Mouse (Mus musculus) midbrain, postnatal 0 days (tissue): ENCODE results near the gene Ankrd55. TPM values are rescaled to one million over a fixed set of nuclear protein-coding genes. Genes with fewer than 3 reads are reported as not detected.

Experiments used
- ATAC-seq: fragments of 200-750 bp; cut with Nextera tagmentation; 2 replicates; pipeline ENCODE4 v1.8.0; 2017; ENCODE audit warnings: moderate number of reproducible peaks, mild to moderate bottlenecking, moderate TSS enrichment, moderate library complexity; ENCODE audit not compliant: low FRiP score
- DNase-seq: peaks from one replicate; pipeline ENCODE4 v3.0.0-alpha.2; 2015; ENCODE audit warnings: low spot score
- H3K27ac ChIP-seq: fragments of 300-500 bp; sonication (generic); 2 replicates; pipeline ENCODE4 v1.5.1; 2014; ENCODE audit warnings: low read depth, mild to moderate bottlenecking, low read length, mixed read lengths
- H3K27me3 ChIP-seq: fragments of 300-500 bp; sonication (generic); 2 replicates; pipeline ENCODE4 v1.6.1; 2014; ENCODE audit warnings: low read length, control low read depth, mixed read lengths; ENCODE audit not compliant: insufficient read depth
- H3K36me3 ChIP-seq: fragments of 300-500 bp; sonication (generic); 2 replicates; pipeline ENCODE4 v1.6.1; 2014; ENCODE audit warnings: low read length, control low read depth, mixed read lengths; ENCODE audit not compliant: insufficient read depth
- H3K4me1 ChIP-seq: fragments of 300-500 bp; sonication (generic); 2 replicates; pipeline ENCODE4 v1.6.1; 2014; ENCODE audit warnings: mild to moderate bottlenecking, control low read depth, antibody characterized with exemption, low read length, mixed read lengths; ENCODE audit not compliant: insufficient read depth
- H3K4me2 ChIP-seq: fragments of 300-500 bp; sonication (generic); 2 replicates; pipeline ENCODE4 v1.6.1; 2014; ENCODE audit warnings: low read depth, mild to moderate bottlenecking, low read length, mixed read lengths; ENCODE audit not compliant: poor library complexity, severe bottlenecking
- H3K4me3 ChIP-seq: fragments of 300-500 bp; sonication (generic); 2 replicates; pipeline ENCODE4 v1.5.1; 2014; ENCODE audit warnings: low read depth, mild to moderate bottlenecking, low read length, moderate library complexity
- H3K9ac ChIP-seq: fragments of 300-500 bp; sonication (generic); replicated peaks from 2 replicates; pipeline ENCODE4 v1.6.1; 2014; ENCODE audit warnings: mild to moderate bottlenecking, low read length, moderate library complexity, mixed read lengths; ENCODE audit not compliant: poor library complexity, severe bottlenecking
- H3K9me3 ChIP-seq: fragments of 300-500 bp; sonication (generic); 2 replicates; pipeline ENCODE4 v1.6.1; 2016; ENCODE audit warnings: low read length, control low read depth
- CTCF ChIP-seq: IDR thresholded peaks from 2 replicates; pipeline ENCODE4 v1.5.1; 2016; ENCODE audit warnings: antibody characterized with exemption, mild to moderate bottlenecking
- WGBS: fragments of 180-500 bp; shearing (Covaris S2); extraction: QIAGEN DNeasy Blood & Tissue Kit; methylation state at CpG from one replicate; pipeline ENCODE4 v1.1.7; 2014; 5-methylcytosine and 5-hydroxymethylcytosine counted together
- polyA plus RNA-seq: library from polyadenylated mRNA; unstranded; fragments of >200 nt; fragmentation: Nextera tagmentation; extraction: Ambion mirVana; gene quantifications from 2 replicates; pipeline ENCODE4 v1.2.1, GENCODE M21; 2015
- total RNA-seq: library from RNA; depleted of rRNA; stranded (reverse); fragments of >200 nt; gene quantifications from 2 replicates; pipeline ENCODE4 v1.2.3, GENCODE M21; 2014

The Ankrd55 gene
- total and polyA plus RNA-seq, 2 experiments from 2014 or later: 10.2 to 21.2 TPM

DNA sequence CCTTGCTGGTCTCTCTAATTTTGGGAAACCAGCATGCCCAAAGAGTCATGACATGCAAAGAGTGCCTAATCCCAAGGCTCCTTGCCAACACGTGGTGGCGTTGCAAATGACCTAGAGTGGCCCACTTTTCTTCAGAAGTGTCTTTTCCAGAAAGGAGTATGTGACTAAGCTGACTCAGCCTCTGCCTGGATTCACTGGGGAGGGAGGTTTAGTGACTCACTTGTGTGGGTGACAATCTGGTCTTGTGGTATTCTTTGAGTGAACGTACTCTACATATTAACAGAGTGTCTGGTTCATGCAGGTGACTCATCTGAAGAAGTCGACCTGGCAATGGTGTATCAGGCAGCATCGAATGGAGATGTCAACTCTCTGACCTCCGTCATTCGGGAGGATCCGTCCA lies 29.9 kb downstream of the Ankrd55 start:
- Histone ChIP-seq H3K27me3 (no peaks in the 10 kb centered on the region), H3K9ac (no peak overlapping the region), H3K4me3 (no peak overlapping the region), H3K4me1 (no peaks in the 10 kb centered on the region), H3K36me3 (peaks cover 3% of the 10 kb centered on the region; the same call in 1 of the 2 replicates), H3K4me2 (no peak overlapping the region), H3K9me3 (no peaks in the 10 kb centered on the region), H3K27ac (no peak overlapping the region)
- WGBS: 92% methylated on average over 8 of the region's 8 CpGs
- no peak for ATAC-seq
- no peak for TF ChIP-seq CTCF
- DNase-seq: no peak

DNA sequence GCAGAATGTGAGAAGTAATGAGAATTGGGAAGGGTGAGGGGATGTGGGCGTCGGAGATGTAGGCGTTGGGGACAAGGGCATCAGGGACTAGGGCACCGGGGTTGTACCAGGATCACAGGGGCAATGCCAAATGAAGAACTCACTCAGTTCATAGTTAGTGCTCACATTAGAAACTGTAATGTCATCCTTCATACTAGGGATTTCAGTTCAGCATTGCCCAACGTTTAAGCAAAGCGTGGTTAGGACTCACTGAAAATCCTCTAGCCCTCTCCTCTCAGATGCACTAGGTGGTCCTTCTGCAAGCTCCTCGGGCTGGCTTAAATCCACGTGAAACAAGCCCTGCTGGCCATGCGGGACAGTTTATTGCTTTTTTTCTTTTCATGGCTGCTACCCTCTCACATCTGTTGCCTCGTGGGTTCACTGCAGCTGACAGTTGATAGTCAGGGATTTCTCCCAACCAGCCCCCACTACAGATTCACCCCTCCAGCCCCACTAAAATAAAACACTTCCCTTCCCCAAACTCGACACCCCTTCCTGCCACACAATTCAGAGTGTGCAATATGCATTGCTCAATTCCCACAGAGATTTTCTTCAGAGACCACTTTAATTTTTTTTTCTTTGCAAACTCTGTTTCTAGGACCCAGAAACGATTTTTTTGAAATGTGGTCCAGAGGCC lies 35.5 kb downstream of the Ankrd55 start:
- 77% methylated on average over 12 of the region's 12 CpGs for WGBS
- Histone ChIP-seq H3K4me3 (no peak overlapping the region), H3K4me2 (no peak overlapping the region), H3K4me1 (no peaks in the 10 kb centered on the region), H3K9ac (no peak overlapping the region), H3K9me3 (no peaks in the 10 kb centered on the region), H3K27me3 (no peaks in the 10 kb centered on the region), H3K27ac (no peak overlapping the region), H3K36me3 (peaks cover 9% of the 10 kb centered on the region)
- DNase-seq (no peak), ATAC-seq (no peak)
- no peak for TF ChIP-seq CTCF

DNA sequence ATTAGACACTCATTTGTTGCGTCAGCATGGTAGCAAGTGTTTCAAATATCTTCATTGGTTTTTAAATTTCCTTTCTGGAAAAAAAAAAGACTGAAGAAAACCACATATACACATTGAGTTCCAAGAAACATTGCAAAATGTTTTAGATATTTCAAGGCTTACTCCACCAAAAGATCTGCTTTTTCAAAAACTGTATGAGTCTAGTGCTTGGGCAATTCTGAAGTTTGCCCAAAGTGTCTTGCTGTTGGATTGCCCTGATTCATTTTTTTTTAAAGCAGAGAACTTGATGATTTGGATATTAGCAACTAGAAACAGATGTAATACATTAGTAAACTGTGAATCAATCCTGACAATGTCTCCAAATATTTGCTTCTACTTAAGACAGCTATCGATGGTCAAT lies 36.9 kb downstream of the Ankrd55 start:
- Histone ChIP-seq H3K9ac (no peak overlapping the region), H3K4me1 (no peaks in the 10 kb centered on the region), H3K9me3 (no peaks in the 10 kb centered on the region), H3K27me3 (no peaks in the 10 kb centered on the region), H3K36me3 (peaks cover 7% of the 10 kb centered on the region), H3K27ac (no peak overlapping the region), H3K4me2 (no peak overlapping the region), H3K4me3 (no peak overlapping the region)
- no peak for ATAC-seq
- no peak for TF ChIP-seq CTCF
- no peak for DNase-seq
- WGBS: 96% methylated on average over 2 of the region's 2 CpGs

DNA sequence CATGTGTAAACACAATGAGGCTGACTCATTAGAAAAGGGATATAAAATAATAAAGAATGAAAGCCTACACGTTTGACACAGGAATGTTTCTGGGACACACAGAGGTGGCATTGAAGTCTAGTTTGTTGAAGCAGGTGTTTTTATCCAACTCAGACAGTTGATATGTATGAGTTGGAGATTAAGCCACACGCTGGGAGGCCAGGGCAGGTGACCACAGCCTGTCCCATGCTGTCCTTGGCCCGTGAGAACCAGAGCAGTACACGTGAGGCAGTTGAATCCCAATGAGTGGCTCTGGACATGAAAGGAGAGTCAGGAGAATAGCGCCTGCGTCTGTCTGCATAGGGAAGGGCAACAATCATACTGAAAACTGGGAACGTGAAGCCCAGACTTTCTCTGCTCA lies 38.2 kb downstream of the Ankrd55 start:
- WGBS: 86% methylated on average over 7 of the region's 7 CpGs
- no peaks in the 10 kb centered on the region; the same call in 1 of the 2 replicates for H3K4me1 ChIP-seq

DNA sequence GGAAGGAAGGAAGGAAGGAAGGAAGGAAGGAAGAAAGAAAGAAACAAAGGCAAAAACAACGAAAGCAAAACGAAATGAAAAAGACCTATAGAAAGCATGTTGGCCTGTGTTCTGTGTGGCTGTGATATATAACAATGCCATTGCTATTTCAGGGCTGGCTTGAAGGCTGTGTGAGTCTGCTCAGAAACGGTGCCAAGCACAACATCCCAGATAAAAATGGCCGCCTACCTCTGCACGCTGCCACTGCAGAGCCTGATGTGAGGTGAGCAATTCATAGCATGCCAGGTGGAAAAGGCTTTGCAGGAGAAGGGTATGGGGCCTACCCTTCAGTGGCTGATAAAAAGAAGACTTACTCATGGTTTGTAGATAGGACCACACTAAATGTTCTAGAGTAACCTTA lies 38.7 kb downstream of the Ankrd55 start:
- H3K9ac ChIP-seq: no peak overlapping the region
- ATAC-seq (no peak), DNase-seq (no peak)
- peaks cover 2% of the 10 kb centered on the region for H3K4me1 ChIP-seq
- no peak overlapping the region for H3K27ac ChIP-seq
- no peak overlapping the region for H3K4me2 ChIP-seq
- H3K27me3 ChIP-seq: no peaks in the 10 kb centered on the region
- H3K36me3 ChIP-seq: peaks cover 7% of the 10 kb centered on the region
- no peak overlapping the region for H3K4me3 ChIP-seq
- no peaks in the 10 kb centered on the region for H3K9me3 ChIP-seq
- TF ChIP-seq CTCF: no peak
- WGBS: 87% methylated on average over 5 of the region's 5 CpGs

More for the DNA sequence above, 38.2 kb downstream of the Ankrd55 start:
- TF ChIP-seq CTCF: no peak
- H3K9ac ChIP-seq: no peak overlapping the region
- peaks cover 7% of the 10 kb centered on the region for H3K36me3 ChIP-seq
- H3K27me3 ChIP-seq: no peaks in the 10 kb centered on the region
- no peak overlapping the region for H3K4me2 ChIP-seq
- H3K27ac ChIP-seq: no peak overlapping the region
- no peak for ATAC-seq
- DNase-seq: no peak
- no peaks in the 10 kb centered on the region for H3K9me3 ChIP-seq
- no peak overlapping the region for H3K4me3 ChIP-seq

DNA sequence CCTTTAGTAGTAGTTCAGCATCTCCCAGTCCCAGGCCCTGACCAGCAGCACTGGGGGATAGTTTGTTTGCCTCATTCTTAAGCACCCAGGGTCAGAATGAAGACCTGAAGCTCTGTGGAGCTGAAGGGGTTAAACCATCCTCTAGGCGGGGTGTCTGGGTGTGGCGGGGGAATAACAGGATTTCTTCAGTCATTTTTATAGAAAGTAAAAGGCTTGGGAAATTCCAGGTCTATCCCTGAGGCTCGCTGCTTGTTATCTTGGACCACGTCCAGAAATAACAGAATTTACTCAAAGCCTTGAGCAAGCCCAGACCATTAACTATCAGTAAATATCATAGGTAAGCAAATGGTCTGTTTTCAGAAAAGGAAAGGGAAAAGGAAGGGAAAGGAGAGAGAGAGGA lies 39.3 kb downstream of the Ankrd55 start:
- no peak for TF ChIP-seq CTCF

More for the DNA sequence above, 39.3 kb downstream of the Ankrd55 start:
- peaks cover 7% of the 10 kb centered on the region for H3K36me3 ChIP-seq
- H3K27ac ChIP-seq: no peak overlapping the region
- no peak overlapping the region for H3K4me3 ChIP-seq
- peaks cover 8% of the 10 kb centered on the region for H3K4me1 ChIP-seq
- H3K9me3 ChIP-seq: no peaks in the 10 kb centered on the region
- ATAC-seq (no peak), DNase-seq (peak; percentile 6)
- no peak overlapping the region for H3K4me2 ChIP-seq
- H3K9ac ChIP-seq: no peak overlapping the region
- WGBS: 56% methylated on average over 4 of the region's 4 CpGs
- no peaks in the 10 kb centered on the region for H3K27me3 ChIP-seq
